Mouse (Mus musculus) splenic B cell, adult 2 months (primary cell): ENCODE data around the gene Cyp39a1.
A peak's percentile ranks its signal among the peaks of the same experiment; 100 is the strongest.

Source experiments
- DNase-seq: peaks from one replicate; pipeline ENCODE4 v3.0.0-alpha.2; 2011; ENCODE audit warnings: low read depth, low spot score
- H3K27me3 ChIP-seq: 2 replicates; pipeline ENCODE4 v1.6.1; 2012; ENCODE audit warnings: mild to moderate bottlenecking, low read length, moderate library complexity, mixed read lengths; ENCODE audit not compliant: control insufficient read depth, poor library complexity, insufficient read depth, severe bottlenecking
- H3K36me3 ChIP-seq: 2 replicates; pipeline ENCODE4 v1.6.1; 2012; ENCODE audit warnings: mild to moderate bottlenecking, low read length, moderate library complexity, mixed read lengths; ENCODE audit not compliant: control insufficient read depth, poor library complexity, insufficient read depth, severe bottlenecking

Gene Cyp39a1

GRCm38 (mm10) chr17:43651314-43652046, 15.7 kb upstream of the Cyp39a1 start:
- H3K36me3 ChIP-seq: no peaks in the 10 kb centered on the region
- peak; percentile 7 for DNase-seq

DNA sequence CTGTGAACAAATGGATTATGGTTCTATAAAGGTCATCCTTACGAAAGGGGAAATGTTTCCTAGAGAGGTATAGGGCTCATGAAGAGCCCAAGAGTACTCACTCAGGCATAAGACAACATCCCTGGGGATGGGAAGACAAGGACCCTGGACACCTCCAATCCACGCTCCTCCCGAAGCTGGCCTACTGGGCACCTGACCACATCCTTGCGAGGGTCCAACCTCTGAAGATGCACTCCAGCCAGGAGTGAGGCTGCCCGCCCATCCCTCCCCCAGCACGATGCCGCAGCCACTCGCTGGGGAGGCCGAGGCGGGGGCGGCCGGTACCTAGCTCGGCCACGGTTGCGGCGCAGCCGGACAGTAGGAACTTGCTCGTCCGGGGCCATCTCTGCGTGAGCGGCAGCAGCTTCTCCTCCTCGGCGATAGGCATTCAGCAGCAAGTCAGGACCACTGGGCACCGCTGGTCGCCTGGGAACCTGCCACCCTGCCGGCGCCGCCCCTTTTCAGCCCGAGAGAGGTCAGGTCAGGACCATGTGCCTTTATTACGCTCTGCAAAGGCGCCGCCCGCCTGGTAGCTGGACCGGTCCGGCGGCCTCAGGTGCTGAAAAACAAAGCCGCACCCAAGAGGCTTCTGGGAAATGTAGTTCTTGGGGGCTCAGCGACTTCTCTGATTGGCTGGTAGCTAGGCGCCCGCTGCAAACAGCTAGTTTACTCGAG, 492 bp upstream of the Cyp39a1 start, which contains the start of gene Slc25a27:
Slc25a27 (minus strand) TSS at position 639 of the 714 bp plus-strand sequence.
- Histone ChIP-seq H3K27me3 (no peaks in the 10 kb centered on the region; the same call in 1 of the 2 replicates), H3K36me3 (no peaks in the 10 kb centered on the region)
- peak; percentile 93 for DNase-seq

More at GRCm38 (mm10) chr17:43651314-43652046, 15.7 kb upstream of the Cyp39a1 start:
- no peaks in the 10 kb centered on the region for H3K27me3 ChIP-seq

- H3K27me3 ChIP-seq: no peaks in the 10 kb centered on the region; the same call in 1 of the 2 replicates
- DNase-seq: no peak
- H3K36me3 ChIP-seq: 0 out of 2 replicates have a peak, but pooled peaks cover 2% of the 10 kb centered on the region
Measured at GRCm38 (mm10) chr17:43669145-43669695, 2.0 kb downstream of the Cyp39a1 start.

DNA sequence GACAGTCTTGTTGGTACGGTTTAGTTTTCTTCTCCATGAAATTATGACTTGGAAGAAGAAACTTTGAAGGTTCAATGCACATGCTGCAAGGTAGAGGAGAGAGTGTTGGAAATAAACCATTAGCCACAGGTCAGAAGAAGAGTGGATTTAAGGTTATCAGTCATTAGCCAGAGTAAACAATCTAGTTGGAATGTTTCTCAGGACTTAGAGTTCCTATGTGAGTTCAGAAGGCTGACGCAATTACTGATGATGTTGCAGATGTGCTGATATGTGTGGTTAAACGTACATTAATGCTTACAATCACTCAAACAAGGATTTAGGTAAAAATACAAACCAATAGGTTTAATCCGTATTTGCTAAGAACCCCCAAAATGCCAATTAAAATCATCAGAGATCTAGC, 4.7 kb downstream of the Cyp39a1 start:
- no peak for DNase-seq
- Histone ChIP-seq H3K27me3 (no peaks in the 10 kb centered on the region; the same call in 1 of the 2 replicates), H3K36me3 (0 out of 2 replicates have a peak, but pooled peaks cover 2% of the 10 kb centered on the region)

DNA sequence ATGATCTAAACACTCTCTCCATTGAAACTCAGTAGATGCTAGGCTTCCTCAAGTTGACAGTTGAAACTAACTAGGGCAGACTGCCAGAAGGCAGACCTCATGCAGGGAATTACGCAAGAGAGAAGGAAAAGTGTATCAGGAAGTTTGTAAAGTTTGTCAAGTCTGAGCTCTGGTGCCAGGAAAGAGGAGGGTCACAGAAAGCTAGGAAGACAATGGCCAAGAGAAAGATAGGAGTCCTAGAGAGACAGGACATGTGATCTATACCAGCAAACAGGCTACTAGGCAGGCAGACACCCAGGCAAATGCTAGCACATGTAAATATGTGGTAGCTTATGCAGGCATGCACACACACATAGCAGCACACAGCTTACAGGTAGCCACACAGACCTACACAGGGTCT, 8.0 kb downstream of the Cyp39a1 start:
- peaks cover 6% of the 10 kb centered on the region for H3K36me3 ChIP-seq
- H3K27me3 ChIP-seq: no peaks in the 10 kb centered on the region; the same call in 1 of the 2 replicates
- DNase-seq: no peak

GRCm38 (mm10) chr17:43676241-43676640, 9.0 kb downstream of the Cyp39a1 start:
- H3K27me3 ChIP-seq: no peaks in the 10 kb centered on the region
- DNase-seq: peak; percentile 33
- peaks cover 9% of the 10 kb centered on the region for H3K36me3 ChIP-seq

- H3K27me3 ChIP-seq: no peaks in the 10 kb centered on the region
- DNase-seq: peak; percentile 61
- peaks cover 9% of the 10 kb centered on the region for H3K36me3 ChIP-seq
Measured at GRCm38 (mm10) chr17:43677317-43677716, 10.1 kb downstream of the Cyp39a1 start.

DNA sequence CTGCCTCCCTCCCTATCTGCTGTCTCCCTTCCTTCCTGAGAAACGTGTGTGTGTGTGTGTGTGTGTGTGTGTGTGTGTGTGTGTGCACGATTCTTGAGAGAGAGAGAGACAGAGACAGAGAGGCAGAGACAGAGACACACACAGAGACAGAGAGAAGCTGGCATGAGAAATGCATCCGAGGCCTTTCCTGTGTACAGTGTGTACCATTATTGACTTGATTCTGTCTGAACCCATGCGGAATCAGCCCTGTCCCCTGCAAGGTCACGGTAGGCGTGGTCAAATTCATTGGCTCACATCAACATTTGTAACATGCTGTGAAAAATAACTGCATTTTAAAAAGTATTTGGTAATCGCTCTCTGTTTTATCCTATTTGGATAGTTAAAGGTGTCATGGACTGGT, 16.9 kb downstream of the Cyp39a1 start:
- Histone ChIP-seq H3K36me3 (peaks cover 7% of the 10 kb centered on the region), H3K27me3 (no peaks in the 10 kb centered on the region)
- DNase-seq: no peak

GRCm38 (mm10) chr17:43684638-43685037, 17.4 kb downstream of the Cyp39a1 start:
- H3K27me3 ChIP-seq: no peaks in the 10 kb centered on the region
- H3K36me3 ChIP-seq: peaks cover 6% of the 10 kb centered on the region; the same call in 1 of the 2 replicates
- DNase-seq: no peak

GRCm38 (mm10) chr17:43689591-43689990, 22.4 kb downstream of the Cyp39a1 start:
- no peaks in the 10 kb centered on the region for H3K27me3 ChIP-seq
- H3K36me3 ChIP-seq: no peaks in the 10 kb centered on the region
- no peak for DNase-seq

- DNase-seq: peak; percentile 81
- no peaks in the 10 kb centered on the region for H3K27me3 ChIP-seq
Measured at GRCm38 (mm10) chr17:43698997-43699649, 31.9 kb downstream of the Cyp39a1 start.

DNA sequence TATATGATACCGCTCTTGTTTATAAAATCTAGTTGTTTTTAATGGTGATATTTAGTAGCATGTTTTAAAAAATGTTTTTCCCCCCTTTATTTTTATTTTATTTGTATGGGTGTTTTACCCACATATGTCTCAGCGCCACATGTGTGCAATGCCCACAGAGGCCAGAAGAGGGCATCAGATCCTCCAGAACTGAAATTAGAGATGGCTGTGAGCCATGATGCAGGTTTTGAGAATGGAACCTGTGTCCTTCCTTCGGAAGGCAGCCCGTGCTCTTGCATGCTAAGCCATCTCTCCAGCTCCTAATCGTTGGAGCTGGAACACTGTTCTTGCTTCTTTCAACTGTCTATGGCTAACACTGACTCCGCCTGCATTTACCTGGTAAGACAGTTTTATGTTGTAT, 33.8 kb downstream of the Cyp39a1 start:
- Histone ChIP-seq H3K36me3 (no peaks in the 10 kb centered on the region), H3K27me3 (no peaks in the 10 kb centered on the region)
- peak; percentile 52 for DNase-seq

More at GRCm38 (mm10) chr17:43698997-43699649, 31.9 kb downstream of the Cyp39a1 start:
- H3K36me3 ChIP-seq: no peaks in the 10 kb centered on the region

DNA sequence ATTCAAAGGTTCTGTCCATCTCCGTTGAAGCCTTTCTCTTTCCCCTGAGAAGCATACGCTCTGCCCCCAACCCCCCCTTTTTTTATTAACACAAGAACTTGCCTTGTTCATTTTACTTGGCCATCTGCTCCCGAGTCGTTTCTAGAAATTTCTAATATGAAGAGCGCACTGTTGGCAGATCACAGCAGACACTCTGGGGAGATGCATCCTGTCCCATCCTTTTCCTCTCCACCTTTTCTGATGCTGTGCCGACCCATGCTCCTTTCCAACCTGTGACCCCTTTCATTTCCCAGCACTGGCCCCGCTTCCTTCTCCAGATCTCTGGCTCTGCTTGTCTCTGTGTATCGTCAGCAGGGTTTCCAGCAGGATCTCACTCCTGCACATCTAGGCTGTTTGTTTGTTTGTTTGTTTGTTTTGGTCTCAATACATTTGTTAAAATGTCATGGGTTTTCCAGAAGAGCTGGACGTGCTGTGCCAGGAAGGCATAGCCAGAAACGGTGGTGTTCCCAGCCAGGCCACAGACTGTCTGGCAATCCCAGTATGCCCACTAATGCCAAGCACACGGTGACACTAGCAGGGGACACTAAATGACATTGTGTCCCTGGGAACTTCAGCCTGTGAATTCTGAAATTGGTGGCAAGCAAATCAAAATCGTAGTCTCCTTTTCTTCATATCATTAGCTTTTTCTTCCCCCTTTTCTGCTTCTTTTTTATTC, 37.1 kb downstream of the Cyp39a1 start:
- Histone ChIP-seq H3K27me3 (no peaks in the 10 kb centered on the region), H3K36me3 (no peaks in the 10 kb centered on the region)
- DNase-seq: no peak

DNA sequence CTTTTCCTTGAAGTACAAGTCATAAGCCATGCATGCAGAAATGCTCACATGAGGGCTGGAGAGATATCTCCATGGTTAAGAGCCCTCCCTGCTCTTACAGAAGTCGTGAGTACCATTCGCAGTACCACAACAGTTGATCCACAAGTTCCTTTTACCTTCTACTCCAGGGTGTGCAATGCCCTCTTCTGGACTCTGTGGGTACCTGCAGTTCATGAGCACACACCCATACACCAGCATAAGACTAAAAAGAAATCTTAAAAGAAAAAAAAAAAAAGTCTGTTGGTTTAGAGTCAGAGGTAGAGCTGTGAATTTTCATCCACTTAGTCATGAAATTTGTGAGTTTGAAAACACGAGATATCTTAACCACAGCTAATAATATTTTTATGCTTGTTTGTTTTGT, 39.5 kb downstream of the Cyp39a1 start:
- DNase-seq: no peak
- no peaks in the 10 kb centered on the region for H3K27me3 ChIP-seq
- no peaks in the 10 kb centered on the region for H3K36me3 ChIP-seq
